Mouse (Mus musculus) lung, embryonic 14.5 days (tissue): ENCODE data around the gene Stambpl1. TPM values are rescaled to one million over a fixed set of nuclear protein-coding genes. Genes with fewer than 3 reads are reported as not detected.

Experiments used
- ATAC-seq: fragments of 200-750 bp; cut with Nextera tagmentation; 2 replicates; pipeline ENCODE4 v1.8.0; 2017; ENCODE audit warnings: mild to moderate bottlenecking, moderate TSS enrichment, moderate library complexity; ENCODE audit not compliant: insufficient read depth
- DNase-seq: peaks from one replicate; pipeline ENCODE4 v3.0.0-alpha.2; 2015
- H3K27ac ChIP-seq: fragments of 300-500 bp; sonication (generic); 2 replicates; pipeline ENCODE4 v1.5.1; 2014; ENCODE audit warnings: low read depth, mild to moderate bottlenecking, moderate library complexity
- H3K27me3 ChIP-seq: fragments of 300-500 bp; sonication (generic); 2 replicates; pipeline ENCODE4 v1.6.1; 2014; ENCODE audit warnings: low read length, control low read depth; ENCODE audit not compliant: insufficient read depth
- H3K36me3 ChIP-seq: fragments of 300-500 bp; sonication (generic); 2 replicates; pipeline ENCODE4 v1.6.1; 2014; ENCODE audit warnings: control low read depth; ENCODE audit not compliant: insufficient read depth
- H3K4me1 ChIP-seq: fragments of 300-500 bp; sonication (generic); 2 replicates; pipeline ENCODE4 v1.6.1; 2014; ENCODE audit warnings: antibody characterized with exemption, control low read depth; ENCODE audit not compliant: insufficient read depth
- H3K4me2 ChIP-seq: fragments of 300-500 bp; sonication (generic); 2 replicates; pipeline ENCODE4 v1.6.1; 2014; ENCODE audit warnings: mild to moderate bottlenecking
- H3K4me3 ChIP-seq: fragments of 300-500 bp; sonication (generic); 2 replicates; pipeline ENCODE4 v1.5.1; 2014; ENCODE audit warnings: low read depth, low read length
- H3K9ac ChIP-seq: fragments of 300-500 bp; sonication (generic); 2 replicates; pipeline ENCODE4 v1.6.1; 2014
- H3K9me3 ChIP-seq: fragments of 300-500 bp; sonication (generic); 2 replicates; pipeline ENCODE4 v1.6.1; 2016; ENCODE audit warnings: low read depth, low read length, control low read depth
- CTCF ChIP-seq: IDR thresholded peaks from 2 replicates; pipeline ENCODE4 v1.5.1; 2016; ENCODE audit warnings: antibody characterized with exemption, low read depth
- WGBS: fragments of 180-500 bp; shearing (Covaris S2); extraction: QIAGEN DNeasy Blood & Tissue Kit; methylation state at CpG from one replicate; pipeline ENCODE4 v1.1.7; 2014; 5-methylcytosine and 5-hydroxymethylcytosine counted together
- polyA plus RNA-seq: library from polyadenylated mRNA; unstranded; fragments of >200 nt; fragmentation: Nextera tagmentation; extraction: Ambion mirVana; gene quantifications from 2 replicates; pipeline ENCODE4 v1.2.1, GENCODE M21; 2014

Stambpl1 gene
- polyA plus RNA-seq, 1 experiment from 2014 or later, result 11.1 TPM

- H3K4me1 ChIP-seq, result no peaks in the 10 kb centered on the region
- DNase-seq (no peak), ATAC-seq (no peak)
- H3K4me3 ChIP-seq, result no peak overlapping the region
- no peaks in the 10 kb centered on the region for H3K27me3 ChIP-seq
- no peak for TF ChIP-seq CTCF
- H3K9me3 ChIP-seq, result no peaks in the 10 kb centered on the region
- no peaks in the 10 kb centered on the region for H3K36me3 ChIP-seq
- H3K9ac ChIP-seq, result no peak overlapping the region
- H3K4me2 ChIP-seq, result no peak overlapping the region
- H3K27ac ChIP-seq, result no peak overlapping the region
- 89% methylated on average over 5 of the region's 5 CpGs for WGBS
Measured at GRCm38 (mm10) chr19:34219260-34219968, 27.4 kb downstream of the Stambpl1 start.

GRCm38 (mm10) chr19:34220732-34221380 lies 28.8 kb downstream of the Stambpl1 start:
- H3K36me3 ChIP-seq, result no peaks in the 10 kb centered on the region
- H3K4me1 ChIP-seq, result no peaks in the 10 kb centered on the region
- H3K9me3 ChIP-seq, result no peaks in the 10 kb centered on the region
- no peaks in the 10 kb centered on the region for H3K27me3 ChIP-seq
- 60% methylated on average over 2 of the region's 3 CpGs for WGBS
- no peak overlapping the region for H3K4me3 ChIP-seq
- no peak for DNase-seq
- no peak for ATAC-seq
- TF ChIP-seq CTCF, result no peak
- H3K9ac ChIP-seq, result no peak overlapping the region
- H3K27ac ChIP-seq, result no peak overlapping the region
- H3K4me2 ChIP-seq, result no peak overlapping the region

GRCm38 (mm10) chr19:34222805-34223204 lies 30.8 kb downstream of the Stambpl1 start:
- no peaks in the 10 kb centered on the region for H3K36me3 ChIP-seq
- H3K4me3 ChIP-seq, result no peak overlapping the region
- DNase-seq, result no peak
- TF ChIP-seq CTCF, result no peak
- ATAC-seq, result no peak
- WGBS, result 93% methylated on average over 3 of the region's 3 CpGs
- H3K27ac ChIP-seq, result no peak overlapping the region
- H3K9ac ChIP-seq, result no peak overlapping the region
- H3K9me3 ChIP-seq, result no peaks in the 10 kb centered on the region
- no peaks in the 10 kb centered on the region for H3K27me3 ChIP-seq
- H3K4me1 ChIP-seq, result no peaks in the 10 kb centered on the region
- H3K4me2 ChIP-seq, result no peak overlapping the region

GRCm38 (mm10) chr19:34231596-34231995 lies 39.6 kb downstream of the Stambpl1 start:
- no peak overlapping the region for H3K9ac ChIP-seq
- H3K9me3 ChIP-seq, result no peaks in the 10 kb centered on the region
- TF ChIP-seq CTCF, result no peak
- peaks cover 5% of the 10 kb centered on the region; the same call in 1 of the 2 replicates for H3K4me1 ChIP-seq
- DNase-seq (no peak), ATAC-seq (no peak)
- no peaks in the 10 kb centered on the region for H3K27me3 ChIP-seq
- 70% methylated on average over 7 of the region's 7 CpGs for WGBS
- 0 out of 2 replicates have a peak, but pooled peaks cover 5% of the 10 kb centered on the region for H3K36me3 ChIP-seq
- no peak overlapping the region for H3K4me2 ChIP-seq
- H3K27ac ChIP-seq, result no peak overlapping the region
- no peak overlapping the region for H3K4me3 ChIP-seq

GRCm38 (mm10) chr19:34232326-34232725 lies 40.3 kb downstream of the Stambpl1 start:
- H3K4me3 ChIP-seq, result no peak overlapping the region
- no peaks in the 10 kb centered on the region for H3K27me3 ChIP-seq
- H3K9ac ChIP-seq, result no peak overlapping the region
- 0 out of 2 replicates have a peak, but pooled peaks cover 5% of the 10 kb centered on the region for H3K36me3 ChIP-seq
- 65% methylated on average over 5 of the region's 5 CpGs for WGBS
- ATAC-seq (no peak), DNase-seq (no peak)
- H3K27ac ChIP-seq, result no peak overlapping the region
- no peaks in the 10 kb centered on the region for H3K9me3 ChIP-seq
- H3K4me1 ChIP-seq, result peaks cover 5% of the 10 kb centered on the region; the same call in 1 of the 2 replicates
- H3K4me2 ChIP-seq, result no peak overlapping the region
- TF ChIP-seq CTCF, result no peak

- Histone ChIP-seq H3K9me3 (no peaks in the 10 kb centered on the region), H3K27ac (no peak overlapping the region), H3K4me1 (peaks cover 5% of the 10 kb centered on the region; the same call in 1 of the 2 replicates), H3K4me2 (no peak overlapping the region), H3K27me3 (no peaks in the 10 kb centered on the region), H3K9ac (no peak overlapping the region), H3K36me3 (0 out of 2 replicates have a peak, but pooled peaks cover 9% of the 10 kb centered on the region), H3K4me3 (no peak overlapping the region)
- peak; percentile 90 for DNase-seq
- 56% methylated on average over 14 of the region's 14 CpGs for WGBS
- no peak for TF ChIP-seq CTCF
- peak; percentile 82 for ATAC-seq
Measured at GRCm38 (mm10) chr19:34233944-34234343, 41.9 kb downstream of the Stambpl1 start.

- TF ChIP-seq CTCF, result no peak
- Histone ChIP-seq H3K9ac (no peak overlapping the region), H3K4me2 (no peak overlapping the region), H3K36me3 (0 out of 2 replicates have a peak, but pooled peaks cover 9% of the 10 kb centered on the region), H3K9me3 (no peaks in the 10 kb centered on the region), H3K4me1 (peaks cover 5% of the 10 kb centered on the region; the same call in 1 of the 2 replicates), H3K4me3 (no peak overlapping the region), H3K27me3 (no peaks in the 10 kb centered on the region), H3K27ac (no peak overlapping the region)
- peak; percentile 61 for DNase-seq
- 56% methylated on average over 3 of the region's 3 CpGs for WGBS
- peak; percentile 44 for ATAC-seq
Measured at GRCm38 (mm10) chr19:34236049-34236448, 44.0 kb downstream of the Stambpl1 start.
